Mouse (Mus musculus) midbrain, embryonic 14.5 days (tissue): ENCODE measurements around the gene Slc2a12. TPM values are rescaled to one million over a fixed set of nuclear protein-coding genes. Genes with fewer than 3 reads are reported as not detected.
A peak's percentile ranks its signal among the peaks of the same experiment; 100 is the strongest.

Experiments used
- ATAC-seq: fragments of 200-750 bp; cut with Nextera tagmentation; 2 replicates; pipeline ENCODE4 v1.8.0; 2017; ENCODE audit warnings: moderate number of reproducible peaks, moderate library complexity; ENCODE audit not compliant: low FRiP score, low TSS enrichment
- DNase-seq: peaks from one replicate; pipeline ENCODE4 v3.0.0-alpha.2; 2015
- H3K27ac ChIP-seq: fragments of 300-500 bp; sonication (generic); replicated peaks from 2 replicates; pipeline ENCODE4 v1.5.1; 2014; ENCODE audit warnings: mild to moderate bottlenecking, low read depth, low read length, moderate library complexity
- H3K27me3 ChIP-seq: fragments of 300-500 bp; sonication (generic); 2 replicates; pipeline ENCODE4 v1.6.1; 2014; ENCODE audit warnings: low read length, control low read depth, mixed read lengths; ENCODE audit not compliant: control insufficient read depth, insufficient read depth
- H3K36me3 ChIP-seq: fragments of 300-500 bp; sonication (generic); 2 replicates; pipeline ENCODE4 v1.6.1; 2014; ENCODE audit warnings: low read length, control low read depth; ENCODE audit not compliant: control insufficient read depth, insufficient read depth
- H3K4me1 ChIP-seq: fragments of 300-500 bp; sonication (generic); 2 replicates; pipeline ENCODE4 v1.6.1; 2014; ENCODE audit warnings: mild to moderate bottlenecking, antibody characterized with exemption, low read length, control low read depth; ENCODE audit not compliant: control insufficient read depth, insufficient read depth
- H3K4me2 ChIP-seq: fragments of 300-500 bp; sonication (generic); 2 replicates; pipeline ENCODE4 v1.6.1; 2014; ENCODE audit warnings: mild to moderate bottlenecking, low read length, moderate library complexity
- H3K4me3 ChIP-seq: fragments of 300-500 bp; sonication (generic); replicated peaks from 2 replicates; pipeline ENCODE4 v1.5.1; 2014; ENCODE audit warnings: low read depth, low read length
- H3K9ac ChIP-seq: fragments of 300-500 bp; sonication (generic); replicated peaks from 2 replicates; pipeline ENCODE4 v1.6.1; 2014; ENCODE audit warnings: mild to moderate bottlenecking, low read length, moderate library complexity
- H3K9me3 ChIP-seq: fragments of 300-500 bp; sonication (generic); 2 replicates; pipeline ENCODE4 v1.6.1; 2016; ENCODE audit warnings: low read length, control low read depth, mixed read lengths; ENCODE audit not compliant: control insufficient read depth
- WGBS: fragments of 180-500 bp; shearing (Covaris S2); extraction: QIAGEN DNeasy Blood & Tissue Kit; methylation state at CpG from one replicate; pipeline ENCODE4 v1.1.7; 2014; 5-methylcytosine and 5-hydroxymethylcytosine counted together
- polyA plus RNA-seq: library from polyadenylated mRNA; unstranded; fragments of >200 nt; fragmentation: Nextera tagmentation; extraction: Ambion mirVana; gene quantifications from 2 replicates; pipeline ENCODE4 v1.2.1, GENCODE M21; 2014

Gene Slc2a12
- polyA plus RNA-seq, 1 experiment from 2014 or later = 4.6 TPM

GRCm38 (mm10) chr10:22730266-22730991 lies 85.6 kb downstream of the Slc2a12 start:
- ATAC-seq (peak; percentile 74), DNase-seq (peak; percentile 73)
- Histone ChIP-seq H3K4me2 (peak overlapping the region; percentile 81), H3K27ac (peak overlapping the region; percentile 97), H3K4me3 (peak overlapping the region; percentile 99), H3K9ac (peak overlapping the region; percentile 98), H3K27me3 (no peaks in the 10 kb centered on the region), H3K36me3 (no peaks in the 10 kb centered on the region), H3K4me1 (peaks cover 37% of the 10 kb centered on the region), H3K9me3 (no peaks in the 10 kb centered on the region)
- 1% methylated on average over 39 of the region's 39 CpGs for WGBS

- H3K27me3 ChIP-seq = no peaks in the 10 kb centered on the region
- no peaks in the 10 kb centered on the region for H3K36me3 ChIP-seq
- no peak; the same call in 1 of the 2 replicates for ATAC-seq
- peak overlapping the region; percentile 81 for H3K4me2 ChIP-seq
- H3K9me3 ChIP-seq = no peaks in the 10 kb centered on the region
- peak overlapping the region; percentile 99 for H3K4me3 ChIP-seq
- peak overlapping the region; percentile 98 for H3K9ac ChIP-seq
- H3K4me1 ChIP-seq = peaks cover 37% of the 10 kb centered on the region
- DNase-seq = no peak
- under 1% methylated on average over 33 of the region's 33 CpGs for WGBS
- peak overlapping the region; percentile 97 for H3K27ac ChIP-seq
These were observed 86.1 kb downstream of the Slc2a12 start for GRCm38 (mm10) chr10:22730992-22731271.

GRCm38 (mm10) chr10:22731272-22732093 lies 86.7 kb downstream of the Slc2a12 start, which contains the start of gene Tbpl1:
Gene Tbpl1 (minus strand): TSS chr10:22731938.
- Histone ChIP-seq H3K27me3 (no peaks in the 10 kb centered on the region), H3K9ac (peak within 1 kb of the TSS; percentile 98), H3K4me1 (peaks cover 36% of the 10 kb centered on the region), H3K9me3 (no peaks in the 10 kb centered on the region), H3K36me3 (no peaks in the 10 kb centered on the region), H3K4me2 (peak within 1 kb of the TSS; percentile 93), H3K27ac (peak within 1 kb of the TSS; percentile 97), H3K4me3 (peak within 1 kb of the TSS; percentile 99)
- peak; percentile 99 for ATAC-seq
- DNase-seq = peak; percentile 98
- WGBS = under 1% methylated on average over 71 of the region's 77 CpGs

GRCm38 (mm10) chr10:22732181-22732580 lies 87.4 kb downstream of the Slc2a12 start:
- DNase-seq (no peak), ATAC-seq (no peak)
- Histone ChIP-seq H3K27ac (0 out of 2 replicates have a peak overlapping the region, but pooled peaks have one; percentile 97), H3K4me1 (peaks cover 32% of the 10 kb centered on the region), H3K9me3 (no peaks in the 10 kb centered on the region), H3K4me2 (peak overlapping the region; percentile 93), H3K9ac (peak overlapping the region; percentile 98), H3K4me3 (peak overlapping the region; percentile 99), H3K36me3 (no peaks in the 10 kb centered on the region), H3K27me3 (no peaks in the 10 kb centered on the region)
- WGBS = 63% methylated on average over 10 of the region's 10 CpGs

- WGBS = 65% methylated on average over 7 of the region's 7 CpGs
- Histone ChIP-seq H3K9me3 (no peaks in the 10 kb centered on the region), H3K4me3 (no peak overlapping the region), H3K4me1 (peaks cover 6% of the 10 kb centered on the region; the same call in 1 of the 2 replicates), H3K36me3 (no peaks in the 10 kb centered on the region), H3K27ac (peak overlapping the region; percentile 69), H3K27me3 (no peaks in the 10 kb centered on the region), H3K9ac (no peak overlapping the region), H3K4me2 (no peak overlapping the region)
- DNase-seq (peak; percentile 17), ATAC-seq (no peak; the same call in 1 of the 2 replicates)
These were observed 101.1 kb downstream of the Slc2a12 start for GRCm38 (mm10) chr10:22745922-22746321.

GRCm38 (mm10) chr10:22746334-22747322 lies 101.8 kb downstream of the Slc2a12 start:
- Histone ChIP-seq H3K4me3 (no peak overlapping the region), H3K4me2 (no peak overlapping the region), H3K9me3 (no peaks in the 10 kb centered on the region), H3K36me3 (no peaks in the 10 kb centered on the region), H3K27me3 (no peaks in the 10 kb centered on the region), H3K27ac (peak overlapping the region; percentile 69), H3K4me1 (peaks cover 6% of the 10 kb centered on the region; the same call in 1 of the 2 replicates), H3K9ac (no peak overlapping the region)
- peak; percentile 74 for DNase-seq
- WGBS = 57% methylated on average over 13 of the region's 13 CpGs
- peak; percentile 89 for ATAC-seq

- DNase-seq (no peak), ATAC-seq (no peak)
- Histone ChIP-seq H3K4me1 (peaks cover 3% of the 10 kb centered on the region; the same call in 1 of the 2 replicates), H3K9ac (no peak overlapping the region), H3K4me2 (no peak overlapping the region), H3K27ac (no peak overlapping the region), H3K9me3 (no peaks in the 10 kb centered on the region), H3K27me3 (no peaks in the 10 kb centered on the region), H3K4me3 (no peak overlapping the region), H3K36me3 (no peaks in the 10 kb centered on the region)
- 79% methylated on average over 5 of the region's 5 CpGs for WGBS
These were observed 106.4 kb downstream of the Slc2a12 start for GRCm38 (mm10) chr10:22751175-22751682.
